Mouse (Mus musculus): Measurements from ENCODE around the gene Snrpd2.

The Snrpd2 gene

GRCm38 (mm10) chr7:19178035-19178434, 28.5 kb downstream of the Snrpd2 start:
- no peak for DNase-seq (ENCODE audit: low read depth)

GRCm38 (mm10) chr7:19178443-19179092, 29.0 kb downstream of the Snrpd2 start:
- peak; percentile 87 for DNase-seq (ENCODE audit: low read depth)

GRCm38 (mm10) chr7:19179173-19179572, 29.7 kb downstream of the Snrpd2 start:
- DNase-seq (ENCODE audit: low read depth), result peak; percentile 80

- peak; percentile 50 for DNase-seq (ENCODE audit: low read depth)
These were observed 30.4 kb downstream of the Snrpd2 start for GRCm38 (mm10) chr7:19179936-19180335.

- DNase-seq (ENCODE audit: low read depth), result peak; percentile 62
These were observed 31.4 kb downstream of the Snrpd2 start for GRCm38 (mm10) chr7:19180862-19181429.

- no peak for DNase-seq (ENCODE audit: low read depth)
These were observed 34.7 kb downstream of the Snrpd2 start for GRCm38 (mm10) chr7:19184250-19184649.

GRCm38 (mm10) chr7:19184758-19185157, 35.2 kb downstream of the Snrpd2 start:
- no peak for DNase-seq (ENCODE audit: low read depth)

GRCm38 (mm10) chr7:19194676-19195075, 45.2 kb downstream of the Snrpd2 start:
- no peak for DNase-seq (ENCODE audit: low read depth)

GRCm38 (mm10) chr7:19196676-19197075, 47.2 kb downstream of the Snrpd2 start:
- DNase-seq (ENCODE audit: low read depth), result peak; percentile 81

- peak; percentile 76 for DNase-seq (ENCODE audit: low read depth)
These were observed 48.5 kb downstream of the Snrpd2 start for GRCm38 (mm10) chr7:19197985-19198384.

GRCm38 (mm10) chr7:19201660-19202059, 52.1 kb downstream of the Snrpd2 start:
- no peak for DNase-seq (ENCODE audit: low read depth)

GRCm38 (mm10) chr7:19202065-19202850, 52.7 kb downstream of the Snrpd2 start:
- no peak for DNase-seq (ENCODE audit: low read depth)
